Mouse (Mus musculus) neural tube, embryonic 12.5 days (tissue): ENCODE measurements around the gene Ak2. TPM values are rescaled to one million over a fixed set of nuclear protein-coding genes. Genes with fewer than 3 reads are reported as not detected.

Experiments used
- ATAC-seq: fragments of 200-750 bp; cut with Nextera tagmentation; 2 replicates; pipeline ENCODE4 v1.8.0; 2017; ENCODE audit warnings: low read depth, mild to moderate bottlenecking, moderate TSS enrichment, moderate library complexity; ENCODE audit not compliant: low FRiP score
- H3K27ac ChIP-seq: fragments of 300-500 bp; sonication (generic); 2 replicates; pipeline ENCODE4 v1.5.1; 2016
- H3K27me3 ChIP-seq: fragments of 300-500 bp; sonication (generic); replicated peaks from 2 replicates; pipeline ENCODE4 v1.6.1; 2016; ENCODE audit warnings: mild to moderate bottlenecking
- H3K36me3 ChIP-seq: fragments of 300-500 bp; sonication (generic); 2 replicates; pipeline ENCODE4 v1.6.1; 2016; ENCODE audit warnings: mild to moderate bottlenecking
- H3K4me1 ChIP-seq: fragments of 300-500 bp; sonication (generic); 2 replicates; pipeline ENCODE4 v1.6.1; 2016
- H3K4me2 ChIP-seq: fragments of 300-500 bp; sonication (generic); replicated peaks from 2 replicates; pipeline ENCODE4 v1.6.1; 2016; ENCODE audit warnings: mild to moderate bottlenecking
- H3K4me3 ChIP-seq: fragments of 300-500 bp; sonication (generic); 2 replicates; pipeline ENCODE4 v1.5.1; 2016
- H3K9ac ChIP-seq: fragments of 300-500 bp; sonication (generic); 2 replicates; pipeline ENCODE4 v1.6.1; 2016; ENCODE audit warnings: mild to moderate bottlenecking
- H3K9me3 ChIP-seq: fragments of 300-500 bp; sonication (generic); 2 replicates; pipeline ENCODE4 v1.6.1; 2016; ENCODE audit warnings: mild to moderate bottlenecking
- WGBS: fragments of 180-500 bp; shearing (Covaris S2); methylation state at CpG from one replicate; pipeline ENCODE4 v1.1.7; 2016; 5-methylcytosine and 5-hydroxymethylcytosine counted together
- polyA plus RNA-seq: library from polyadenylated mRNA; unstranded; fragments of >200 nt; fragmentation: Nextera tagmentation; extraction: Ambion mirVana; gene quantifications from 2 replicates; pipeline ENCODE4 v1.2.1, GENCODE M21; 2016

The Ak2 gene
- polyA plus RNA-seq, 1 experiment from 2014 or later, result 124 TPM

DNA sequence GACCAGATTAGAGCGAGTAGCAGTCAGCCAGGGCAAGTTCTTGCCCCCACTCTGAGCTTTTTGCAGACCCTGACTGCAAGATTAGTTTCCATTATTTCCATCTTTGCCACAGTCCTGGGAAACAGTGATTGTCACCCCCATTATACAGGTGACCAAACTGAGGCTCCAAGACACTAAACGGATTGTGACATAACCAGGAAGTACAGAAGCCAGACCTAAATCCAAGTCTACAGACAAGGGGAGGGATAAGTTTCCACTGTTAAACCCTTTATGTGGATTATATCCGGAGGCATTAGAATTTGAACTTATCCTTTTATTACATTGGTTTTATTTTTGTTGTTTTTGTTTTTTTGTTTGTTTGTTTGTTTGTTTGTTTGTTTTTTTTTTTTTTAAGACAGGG, 42.5 kb downstream of the Ak2 start:
- H3K36me3 ChIP-seq, result no peaks in the 10 kb centered on the region
- H3K4me1 ChIP-seq, result peaks cover 12% of the 10 kb centered on the region; the same call in 1 of the 2 replicates
- no peak overlapping the region for H3K9ac ChIP-seq
- no peaks in the 10 kb centered on the region for H3K27me3 ChIP-seq
- H3K9me3 ChIP-seq, result no peaks in the 10 kb centered on the region
- no peak overlapping the region for H3K4me2 ChIP-seq
- H3K27ac ChIP-seq, result no peak overlapping the region
- WGBS, result 94% methylated on average over 3 of the region's 3 CpGs
- no peak for ATAC-seq
- no peak overlapping the region for H3K4me3 ChIP-seq

GRCm38 (mm10) chr4:129034706-129035660, 43.2 kb downstream of the Ak2 start:
- Histone ChIP-seq H3K4me3 (no peak overlapping the region), H3K27ac (no peak overlapping the region), H3K4me1 (peaks cover 12% of the 10 kb centered on the region; the same call in 1 of the 2 replicates), H3K9ac (no peak overlapping the region), H3K9me3 (no peaks in the 10 kb centered on the region), H3K4me2 (no peak overlapping the region), H3K27me3 (no peaks in the 10 kb centered on the region), H3K36me3 (no peaks in the 10 kb centered on the region)
- 61% methylated on average over 13 of the region's 13 CpGs for WGBS
- no peak for ATAC-seq

DNA sequence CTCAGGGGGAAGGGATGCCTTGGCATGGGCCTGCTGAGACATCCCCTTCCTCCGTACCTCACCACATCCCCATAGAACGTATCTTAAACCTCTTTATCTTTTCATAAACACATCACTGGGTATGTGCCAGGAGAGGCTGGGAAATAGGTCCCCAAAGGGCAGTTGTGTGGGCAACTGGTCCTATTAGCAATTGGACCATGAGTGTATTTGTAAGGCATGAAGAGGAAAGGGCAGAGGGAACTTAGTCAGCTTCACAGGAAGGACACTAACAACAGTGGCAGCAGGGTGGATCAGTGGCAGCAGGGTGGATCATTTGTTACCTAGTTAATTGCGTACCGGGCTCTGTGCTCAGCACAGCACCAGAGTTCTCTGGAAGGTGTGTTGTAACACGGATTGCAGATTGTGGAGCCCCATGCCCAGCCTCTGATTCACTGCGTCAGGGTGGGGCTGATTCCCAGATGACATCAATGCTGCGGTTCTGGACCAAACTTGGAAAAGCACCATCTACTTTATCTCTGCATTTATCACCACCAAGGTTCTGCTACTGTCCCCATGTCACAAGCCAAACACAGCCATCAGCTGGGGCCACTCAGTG, 44.2 kb downstream of the Ak2 start:
- Histone ChIP-seq H3K27ac (no peak overlapping the region), H3K9ac (no peak overlapping the region), H3K27me3 (no peaks in the 10 kb centered on the region), H3K4me2 (no peak overlapping the region), H3K9me3 (no peaks in the 10 kb centered on the region), H3K4me3 (no peak overlapping the region), H3K36me3 (no peaks in the 10 kb centered on the region), H3K4me1 (peaks cover 12% of the 10 kb centered on the region; the same call in 1 of the 2 replicates)
- 73% methylated on average over 7 of the region's 7 CpGs for WGBS
- ATAC-seq, result no peak

GRCm38 (mm10) chr4:129047721-129048421, 56.1 kb downstream of the Ak2 start:
- peak overlapping the region; percentile 45 for H3K4me3 ChIP-seq
- no peak for ATAC-seq
- H3K4me2 ChIP-seq, result peak overlapping the region; percentile 90
- no peaks in the 10 kb centered on the region for H3K9me3 ChIP-seq
- 19% methylated on average over 15 of the region's 15 CpGs for WGBS
- H3K9ac ChIP-seq, result peak overlapping the region; percentile 50
- peaks cover 29% of the 10 kb centered on the region; the same call in 1 of the 2 replicates for H3K27me3 ChIP-seq
- peak overlapping the region; percentile 90; the same call in 1 of the 2 replicates for H3K27ac ChIP-seq
- H3K4me1 ChIP-seq, result peaks cover 12% of the 10 kb centered on the region; the same call in 1 of the 2 replicates
- H3K36me3 ChIP-seq, result no peaks in the 10 kb centered on the region

DNA sequence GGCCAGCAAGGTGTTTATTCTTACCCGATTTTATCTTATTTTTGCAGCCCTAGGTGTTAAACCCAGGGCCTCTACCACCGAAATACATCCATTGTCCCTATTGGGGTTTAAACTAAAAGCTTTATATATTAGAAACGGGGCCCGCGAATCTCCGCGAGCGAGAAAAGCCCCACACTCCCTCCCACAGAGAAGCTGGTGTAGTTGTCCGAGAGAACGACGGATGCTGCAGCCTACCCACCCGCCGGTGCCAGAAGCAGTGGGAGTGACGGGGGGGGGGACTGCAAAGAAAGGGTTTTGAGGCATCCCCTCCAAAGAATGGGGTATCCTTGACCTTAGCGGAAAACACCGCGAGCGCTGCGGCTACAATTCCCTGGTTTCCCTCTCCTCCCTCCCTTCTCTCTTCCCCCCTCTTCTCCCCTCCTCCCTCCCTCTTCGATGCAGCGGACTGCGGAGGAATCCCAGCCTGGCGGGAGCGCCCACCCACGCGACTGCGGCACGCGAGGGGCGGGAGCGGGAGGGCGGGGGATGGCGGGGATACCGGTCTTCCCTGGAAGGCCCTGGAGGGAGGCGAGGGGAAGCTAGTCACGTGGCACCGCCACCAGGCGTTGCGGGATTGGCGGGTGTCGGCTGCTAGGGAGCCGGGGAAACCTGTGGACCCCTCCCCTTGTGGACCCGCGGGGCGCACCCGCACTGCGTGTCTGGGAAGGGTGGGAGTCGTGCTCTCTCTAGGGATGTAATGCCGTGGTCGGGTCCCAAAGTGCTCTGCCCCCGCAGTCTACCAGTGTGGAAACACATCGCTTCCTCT, 56.9 kb downstream of the Ak2 start:
- ATAC-seq, result peak; percentile 93
- Histone ChIP-seq H3K27ac (peak overlapping the region; percentile 90), H3K4me2 (peak overlapping the region; percentile 90), H3K4me1 (peaks cover 12% of the 10 kb centered on the region; the same call in 1 of the 2 replicates), H3K4me3 (peak overlapping the region; percentile 45), H3K9me3 (no peaks in the 10 kb centered on the region), H3K36me3 (no peaks in the 10 kb centered on the region), H3K27me3 (peaks cover 29% of the 10 kb centered on the region; the same call in 1 of the 2 replicates), H3K9ac (peak overlapping the region; percentile 50)
- WGBS, result under 1% methylated on average over 52 of the region's 52 CpGs

DNA sequence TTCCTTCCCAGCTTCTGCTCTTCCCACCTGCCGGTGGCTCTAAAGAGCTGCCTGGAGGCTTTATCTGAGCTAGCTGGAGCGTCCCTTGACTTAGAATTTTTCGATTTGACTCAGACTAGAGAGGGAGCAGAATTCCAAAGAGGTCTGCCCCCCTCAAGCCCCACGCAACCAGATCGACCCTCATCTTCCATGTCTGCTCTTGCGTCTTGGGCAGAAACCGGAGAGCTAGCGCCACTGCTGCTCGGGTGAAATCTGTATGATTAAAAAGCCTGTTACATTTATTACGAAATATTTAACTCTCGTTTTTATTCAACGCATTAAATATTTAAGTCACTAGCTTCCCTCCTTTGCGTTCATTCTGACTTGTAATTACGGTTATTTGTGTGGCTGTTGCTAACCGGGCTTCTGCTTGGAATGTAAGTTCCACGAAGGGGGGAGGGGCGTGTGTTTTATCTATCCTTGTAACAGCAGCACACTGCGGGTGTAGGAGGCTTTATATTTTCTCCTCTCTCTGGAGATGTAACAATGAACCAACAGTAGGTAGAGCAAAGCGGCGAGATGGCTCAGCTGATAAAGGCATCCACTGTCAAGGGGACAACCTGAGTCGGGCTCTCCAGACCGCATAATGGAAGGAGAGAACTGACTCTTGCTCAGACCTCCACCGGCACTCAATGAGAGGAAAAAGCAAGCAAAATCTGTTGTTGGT, 57.7 kb downstream of the Ak2 start:
- no peak for ATAC-seq

GRCm38 (mm10) chr4:129050365-129050764, 58.6 kb downstream of the Ak2 start:
- Histone ChIP-seq H3K9ac (no peak overlapping the region), H3K9me3 (no peaks in the 10 kb centered on the region), H3K27ac (no peak overlapping the region), H3K36me3 (no peaks in the 10 kb centered on the region), H3K4me1 (peaks cover 12% of the 10 kb centered on the region; the same call in 1 of the 2 replicates), H3K4me3 (no peak overlapping the region), H3K27me3 (peaks cover 29% of the 10 kb centered on the region; the same call in 1 of the 2 replicates), H3K4me2 (no peak overlapping the region)
- 78% methylated on average over 4 of the region's 4 CpGs for WGBS
- ATAC-seq, result no peak

More for the DNA sequence above, 57.7 kb downstream of the Ak2 start:
- peak overlapping the region; percentile 90 for H3K27ac ChIP-seq
- peaks cover 12% of the 10 kb centered on the region; the same call in 1 of the 2 replicates for H3K4me1 ChIP-seq
- H3K4me2 ChIP-seq, result peak overlapping the region; percentile 90
- WGBS, result 5% methylated on average over 23 of the region's 23 CpGs
- peak overlapping the region; percentile 50 for H3K9ac ChIP-seq
- H3K4me3 ChIP-seq, result peak overlapping the region; percentile 45
- H3K36me3 ChIP-seq, result no peaks in the 10 kb centered on the region
- peaks cover 29% of the 10 kb centered on the region; the same call in 1 of the 2 replicates for H3K27me3 ChIP-seq
- H3K9me3 ChIP-seq, result no peaks in the 10 kb centered on the region

GRCm38 (mm10) chr4:129050901-129051417, 59.2 kb downstream of the Ak2 start:
- H3K27me3 ChIP-seq, result peaks cover 29% of the 10 kb centered on the region; the same call in 1 of the 2 replicates

GRCm38 (mm10) chr4:129051461-129052183, 59.9 kb downstream of the Ak2 start:
- Histone ChIP-seq H3K27ac (no peak overlapping the region), H3K4me3 (no peak overlapping the region), H3K9me3 (no peaks in the 10 kb centered on the region), H3K4me1 (peaks cover 12% of the 10 kb centered on the region; the same call in 1 of the 2 replicates), H3K36me3 (no peaks in the 10 kb centered on the region), H3K4me2 (no peak overlapping the region), H3K27me3 (peaks cover 27% of the 10 kb centered on the region; the same call in 1 of the 2 replicates), H3K9ac (no peak overlapping the region)
- no peak for ATAC-seq
- 38% methylated on average over 11 of the region's 11 CpGs for WGBS

More at GRCm38 (mm10) chr4:129050901-129051417, 59.2 kb downstream of the Ak2 start:
- Histone ChIP-seq H3K27ac (no peak overlapping the region), H3K36me3 (no peaks in the 10 kb centered on the region), H3K4me1 (peaks cover 12% of the 10 kb centered on the region; the same call in 1 of the 2 replicates), H3K9ac (no peak overlapping the region), H3K4me2 (no peak overlapping the region), H3K4me3 (no peak overlapping the region), H3K9me3 (no peaks in the 10 kb centered on the region)
- no peak for ATAC-seq
- WGBS, result 81% methylated on average over 6 of the region's 6 CpGs

GRCm38 (mm10) chr4:129054757-129055156, 63.0 kb downstream of the Ak2 start:
- no peak overlapping the region for H3K4me3 ChIP-seq
- no peaks in the 10 kb centered on the region for H3K36me3 ChIP-seq
- no peaks in the 10 kb centered on the region for H3K9me3 ChIP-seq
- 0 out of 2 replicates have a peak, but pooled peaks cover 13% of the 10 kb centered on the region for H3K27me3 ChIP-seq
- WGBS, result 92% methylated on average over 12 of the region's 12 CpGs
- H3K27ac ChIP-seq, result no peak overlapping the region
- H3K9ac ChIP-seq, result no peak overlapping the region
- H3K4me1 ChIP-seq, result peaks cover 14% of the 10 kb centered on the region
- ATAC-seq, result no peak
- no peak overlapping the region for H3K4me2 ChIP-seq
